In the genomic region with DNA sequence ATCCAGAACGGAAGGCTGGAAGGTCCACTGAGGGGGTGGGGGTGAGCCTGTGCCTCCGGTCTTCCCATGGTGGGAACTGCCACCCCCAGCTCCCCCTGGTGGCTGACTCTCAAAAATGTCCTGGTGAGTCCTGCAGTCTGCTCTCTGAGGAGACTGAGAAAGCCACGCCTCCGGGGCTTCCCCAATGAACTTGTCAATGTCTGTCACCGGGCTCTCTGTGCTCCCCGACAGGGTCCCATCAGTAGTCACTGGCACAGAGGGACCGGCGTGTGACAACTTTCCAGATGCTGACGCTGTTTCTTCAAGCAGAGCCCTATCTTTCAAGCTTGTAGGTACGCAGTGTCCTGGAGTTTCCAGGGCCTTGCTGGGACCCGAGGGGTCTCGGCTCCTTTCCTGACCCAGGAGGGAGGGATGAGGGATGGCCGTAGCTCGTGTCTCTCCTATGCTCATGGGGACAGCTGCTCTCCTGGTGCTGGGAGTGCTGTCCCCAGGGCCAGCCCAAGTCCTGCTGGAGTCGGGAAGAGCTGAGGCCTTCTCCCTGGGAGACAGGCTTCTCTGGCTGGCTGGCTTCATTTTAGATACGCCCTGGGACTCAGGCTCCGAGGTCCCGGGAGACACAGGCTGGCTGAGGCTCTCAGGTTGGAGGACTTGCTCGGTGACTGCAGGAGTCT, we compare ENCODE assay signal across 8 mouse cellular contexts. TPM values are rescaled to one million over a fixed set of nuclear protein-coding genes. Genes with fewer than 3 reads are reported as not detected.
A peak's percentile ranks its signal among the peaks of the same experiment; 100 is the strongest.
DNase-seq lines count a peak whose midpoint lies in the region; ATAC-seq and TF ChIP-seq lines count a peak whose summit lies in the region.

No protein-coding gene starts in this region.

- peak; percentile 92 for DNase-seq in ES-E14 (ENCODE audit: low read depth, low spot score)
- DNase-seq in cerebellum, adult 11 months, result peak; percentile 41
- peak; percentile 88 for DNase-seq in forebrain, embryonic 14.5 days (ENCODE audit: low spot score)
- DNase-seq in heart, postnatal 14 days, result peak; percentile 87 to 93
- peak; percentile 39 for DNase-seq in large intestine, adult 2 months (ENCODE audit: low read depth, low spot score)
- DNase-seq in lung, adult 2 months, result peak; percentile 79
- DNase-seq in thymus, adult 2 months, result peak; percentile 89

- ATAC-seq in forebrain, embryonic 14.5 days, result peak; percentile 78
- ATAC-seq in neutrophil, adult 5-6 weeks (ENCODE audit: extremely low read depth, insufficient number of reproducible peaks, low FRiP score, poor library complexity, severe bottlenecking), result peak; percentile 73

- in situ Hi-C loops in ES-E14 (cut with MboI; ENCODE audit: low sequenced_read_pairs in 2 of 2, unreplicated experiment in 2 of 2), result loop anchor here (10.0 kb wide), 1 partner anchor 199 kb away; no protein-coding TSS in a partner anchor

- TF ChIP-seq CTCF in lung, adult 2 months (IDR thresholded peaks at IDR 0.05; ENCODE audit: insufficient read depth, low read length), result peak; percentile 78
- peak; percentile 91 for TF ChIP-seq CTCF in thymus, adult 2 months (IDR thresholded peaks at IDR 0.05; ENCODE audit: borderline replicate concordance, control insufficient read depth, extremely low read depth, insufficient read depth, low read length, poor library complexity)

- peak overlapping the region; percentile 46 for H3K4me2 ChIP-seq in forebrain, embryonic 14.5 days (ENCODE audit: low read length)

- WGBS in forebrain, embryonic 14.5 days, result 20% methylated on average over 19 of the region's 19 CpGs
- WGBS in large intestine, adult 2 months, result 15% methylated on average over 19 of the region's 19 CpGs
- 8% methylated on average over 19 of the region's 19 CpGs for WGBS in lung, adult 2 months
- 5% methylated on average over 19 of the region's 19 CpGs for WGBS in thymus, adult 2 months

- no peak overlapping the region for H3K9ac ChIP-seq in ES-E14 (ENCODE audit: insufficient read depth, low read depth, low read length, poor library complexity, severe bottlenecking)
- peak overlapping the region; percentile 29; the same call in 1 of the 2 replicates for H3K9ac ChIP-seq in forebrain, embryonic 14.5 days (ENCODE audit: low read length)

- H3K27ac ChIP-seq in ES-E14 (ENCODE audit: insufficient read depth, low read depth, low read length, poor library complexity, severe bottlenecking), result no peak overlapping the region
- no peak overlapping the region for H3K27ac ChIP-seq in forebrain, embryonic 14.5 days (ENCODE audit: low read depth, low read length)
- no peak overlapping the region for H3K27ac ChIP-seq in thymus, adult 2 months (ENCODE audit: control insufficient read depth, insufficient read depth, low read length)

- no peaks in the 10 kb centered on the region for H3K27me3 ChIP-seq in forebrain, embryonic 14.5 days (replicated peaks; ENCODE audit: control insufficient read depth, insufficient read depth, low read length)
- H3K27me3 ChIP-seq in thymus, adult 2 months (ENCODE audit: control insufficient read depth, insufficient read depth, low read length), result no peaks in the 10 kb centered on the region

- H3K4me1 ChIP-seq in ES-E14 (ENCODE audit: control insufficient read depth in 2 of 2, insufficient read depth in 2 of 2, low read length in 2 of 2, poor library complexity in 1 of 2), result peaks cover 0 to 8% of the 10 kb centered on the region in 2 experiments; a peak in 2 of 4 replicates
- no peaks in the 10 kb centered on the region; the same call in 1 of the 2 replicates for H3K4me1 ChIP-seq in forebrain, embryonic 14.5 days (ENCODE audit: control insufficient read depth, insufficient read depth, low read length)
- peaks cover 17% of the 10 kb centered on the region for H3K4me1 ChIP-seq in lung, adult 2 months (ENCODE audit: control insufficient read depth, insufficient read depth, low read length)
- H3K4me1 ChIP-seq in thymus, adult 2 months (replicated peaks; ENCODE audit: control insufficient read depth, insufficient read depth, low read length), result peaks cover 20% of the 10 kb centered on the region

- intact Hi-C loops in heart, postnatal 14 days (cut with DNase I), result loop anchor here (2.0 to 10.0 kb wide), 2 partner anchors 201 to 401 kb away; no protein-coding TSS in a partner anchor

- no peaks in the 10 kb centered on the region for H3K36me3 ChIP-seq in ES-E14 (ENCODE audit: control insufficient read depth, insufficient read depth, low read length, poor library complexity, severe bottlenecking)
- no peaks in the 10 kb centered on the region for H3K36me3 ChIP-seq in forebrain, embryonic 14.5 days (ENCODE audit: control insufficient read depth, insufficient read depth, low read length)
- H3K36me3 ChIP-seq in thymus, adult 2 months (ENCODE audit: control insufficient read depth, insufficient read depth, low read length), result no peaks in the 10 kb centered on the region

- TF ChIP-seq POLR2A in lung, adult 2 months (IDR thresholded peaks at IDR 0.05; ENCODE audit: borderline replicate concordance, extremely low read depth, low read depth, low read length), result no peak
- no peak for TF ChIP-seq POLR2A in thymus, adult 2 months (IDR thresholded peaks at IDR 0.05; ENCODE audit: control insufficient read depth, extremely low read depth, insufficient read depth, low read length, poor library complexity)

- peak overlapping the region; percentile 38 to 61 for H3K4me3 ChIP-seq in ES-E14 (ENCODE audit: insufficient read depth in 1 of 2, low read depth in 1 of 2, low read length in 2 of 2, poor library complexity in 1 of 2, severe bottlenecking in 1 of 2)
- peak overlapping the region; percentile 22 for H3K4me3 ChIP-seq in forebrain, embryonic 14.5 days (ENCODE audit: low read depth, low read length)
- peak overlapping the region; percentile 50 for H3K4me3 ChIP-seq in lung, adult 2 months (replicated peaks; ENCODE audit: extremely low read depth, low read depth, low read length)
- H3K4me3 ChIP-seq in thymus, adult 2 months (ENCODE audit: control insufficient read depth, insufficient read depth, low read length), result peak overlapping the region; percentile 43

- no peaks in the 10 kb centered on the region for H3K9me3 ChIP-seq in ES-E14 (ENCODE audit: control insufficient read depth, insufficient read depth, low read depth, low read length)
- H3K9me3 ChIP-seq in forebrain, embryonic 14.5 days (replicated peaks; ENCODE audit: control insufficient read depth, low read length), result no peaks in the 10 kb centered on the region

TF ChIP-seq in ES-E14, 5 proteins besides CTCF, POLR2A, EP300 and RAD21:
- TF ChIP-seq ZC3H11A (IDR thresholded peaks at IDR 0.05; ENCODE audit: borderline replicate concordance, low read depth, low read length) (no peak), ZNF384 (IDR thresholded peaks at IDR 0.05; ENCODE audit: low read depth, low read length) (0 out of 2 replicates have a peak, but pooled peaks have one; percentile 10)

RNA-seq across cellular contexts. Expression of a gene that starts 54.1 kb away (rescaled TPM):
- total RNA-seq in ES-E14 (2012; rRNA removed), result 9.6 and 18.8 TPM in 2 replicates
- 1.2 and 1.6 TPM in 2 replicates for polyA plus RNA-seq in forebrain, embryonic 14.5 days (2014; fragmentation: Nextera tagmentation; extraction: Ambion mirVana)
- total RNA-seq in heart, postnatal 14 days (2021), result under 1 TPM in 1 of 2 experiments, not detected in 1; 0.56 TPM
- not detected in 2 replicates for polyA plus RNA-seq in large intestine, adult 2 months (2012; rRNA removed)
- polyA plus RNA-seq in lung, adult 2 months (2012; rRNA removed), result 0.85 TPM in 1 of 2 replicates, not detected in the other
- not detected in 2 replicates for total RNA-seq in neutrophil, adult 5-6 weeks (2017)
- not detected in 2 replicates for polyA plus RNA-seq in thymus, adult 2 months (2012; rRNA removed)

RNA-seq across cellular contexts. Expression of a gene that starts 54.5 kb away (rescaled TPM):
- total RNA-seq in ES-E14 (2012; rRNA removed), result 72.9 and 83.7 TPM in 2 replicates
- polyA plus RNA-seq in forebrain, embryonic 14.5 days (2014; fragmentation: Nextera tagmentation; extraction: Ambion mirVana), result 83.0 and 88.5 TPM in 2 replicates
- 10 to 100 TPM; 89.0 to 91.2 TPM for total RNA-seq in heart, postnatal 14 days (2021)
- 65.3 and 80.4 TPM in 2 replicates for polyA plus RNA-seq in large intestine, adult 2 months (2012; rRNA removed)
- 73.4 and 92.4 TPM in 2 replicates for polyA plus RNA-seq in lung, adult 2 months (2012; rRNA removed)
- total RNA-seq in neutrophil, adult 5-6 weeks (2017), result 106 and 111 TPM in 2 replicates
- polyA plus RNA-seq in thymus, adult 2 months (2012; rRNA removed), result 91.4 and 95.5 TPM in 2 replicates

Comparison
In these comparisons a context has a peak if more than half of its experiments do, and no peak if none do; other contexts are left out.
1. DNase-seq: peak in every context shown above with its lines; median percentile 92 in ES-E14; 90 in heart, postnatal 14 days; 89 in thymus, adult 2 months; 88 in forebrain, embryonic 14.5 days; 79 in lung, adult 2 months; 41 in cerebellum, adult 11 months; 39 in large intestine, adult 2 months.